Mouse (Mus musculus): Measurements from ENCODE around the gene Ppat. TPM values are rescaled to one million over a fixed set of nuclear protein-coding genes. Genes with fewer than 3 reads are reported as not detected.
A peak's percentile ranks its signal among the peaks of the same experiment; 100 is the strongest.
"Not testable (repeated sequence)": the region's sequence is repeated elsewhere in the genome, so short reads cannot be mapped to it uniquely, and the experiment has no call there.

Gene Ppat
- total RNA-seq (2022): 10 to 100 TPM; 21.7 to 26.1 (median 25.5) TPM

DNA sequence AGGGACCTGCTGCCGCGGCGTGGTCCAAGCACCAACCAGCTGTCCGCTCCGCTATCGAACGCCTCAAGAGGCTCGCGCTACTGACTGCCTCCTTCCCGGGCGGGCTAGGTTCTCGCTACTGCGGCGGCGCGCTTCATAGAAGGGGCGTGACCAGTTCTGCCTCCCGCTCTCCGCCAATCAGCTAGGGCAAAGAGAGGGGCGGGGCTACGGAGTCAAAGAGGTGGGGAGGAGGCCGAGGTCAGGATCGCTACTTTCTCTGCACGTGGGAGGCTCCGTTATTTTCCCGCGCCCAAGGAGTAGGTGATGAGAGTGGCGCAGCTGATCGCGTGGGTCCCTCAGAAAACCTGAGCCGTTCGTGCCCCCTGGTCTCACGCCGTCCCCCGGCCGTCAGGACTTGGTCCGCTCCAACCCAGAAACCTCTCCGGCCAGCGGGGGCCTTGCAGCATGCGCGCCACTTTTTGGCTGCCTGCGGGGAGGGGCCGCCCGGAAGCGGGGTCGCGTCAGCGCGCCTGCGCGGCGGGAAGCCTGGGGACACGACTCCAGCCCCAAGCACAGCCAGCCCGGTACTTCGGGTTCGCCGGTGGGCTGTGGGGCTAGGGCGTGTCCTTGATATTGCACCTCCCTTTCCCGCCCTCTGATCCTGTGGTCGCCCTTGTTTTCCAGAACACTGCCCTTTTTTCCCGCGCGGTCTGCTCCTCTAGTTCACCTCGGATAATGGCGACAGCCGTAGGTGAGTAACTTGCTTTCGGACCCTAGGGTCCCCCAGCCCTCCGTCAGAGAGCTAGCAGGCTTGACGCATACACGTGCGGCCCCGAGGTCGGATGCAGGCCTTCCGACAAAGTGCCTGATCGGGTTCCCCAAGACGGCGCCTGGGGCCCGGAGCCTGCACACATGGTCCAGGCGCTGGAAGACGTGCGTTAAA, at the start of gene Ppat, which contains the start of gene Paics:
Gene Ppat (minus strand): TSS at position 473 of the 922 bp plus-strand sequence.
Gene Paics (plus strand): TSS at position 202 of the 922 bp plus-strand sequence.
- DNase-seq (ENCODE audit: low spot score in 2 of 2): peak; percentile 96 to 97

DNA sequence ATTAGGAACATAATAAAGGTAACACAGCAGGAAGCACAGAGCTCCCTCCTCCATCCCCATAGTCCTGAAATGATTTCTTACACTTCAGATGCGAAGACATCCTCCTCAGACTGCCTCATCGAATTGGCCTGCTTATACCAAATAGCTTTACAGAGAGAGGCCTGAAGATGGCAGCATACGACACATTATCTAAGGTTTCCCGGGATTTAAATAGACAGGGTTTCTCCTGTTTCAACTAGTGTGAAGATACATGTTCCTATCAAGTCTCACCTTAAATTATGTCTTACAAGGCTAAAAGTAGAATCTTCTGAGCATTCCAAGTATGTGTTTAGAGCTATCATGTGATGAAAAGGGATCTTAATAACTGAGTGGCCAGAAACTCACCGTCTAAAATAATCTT, 47.0 kb upstream of the Ppat start:
- DNase-seq (ENCODE audit: low spot score in 2 of 2): no peak

DNA sequence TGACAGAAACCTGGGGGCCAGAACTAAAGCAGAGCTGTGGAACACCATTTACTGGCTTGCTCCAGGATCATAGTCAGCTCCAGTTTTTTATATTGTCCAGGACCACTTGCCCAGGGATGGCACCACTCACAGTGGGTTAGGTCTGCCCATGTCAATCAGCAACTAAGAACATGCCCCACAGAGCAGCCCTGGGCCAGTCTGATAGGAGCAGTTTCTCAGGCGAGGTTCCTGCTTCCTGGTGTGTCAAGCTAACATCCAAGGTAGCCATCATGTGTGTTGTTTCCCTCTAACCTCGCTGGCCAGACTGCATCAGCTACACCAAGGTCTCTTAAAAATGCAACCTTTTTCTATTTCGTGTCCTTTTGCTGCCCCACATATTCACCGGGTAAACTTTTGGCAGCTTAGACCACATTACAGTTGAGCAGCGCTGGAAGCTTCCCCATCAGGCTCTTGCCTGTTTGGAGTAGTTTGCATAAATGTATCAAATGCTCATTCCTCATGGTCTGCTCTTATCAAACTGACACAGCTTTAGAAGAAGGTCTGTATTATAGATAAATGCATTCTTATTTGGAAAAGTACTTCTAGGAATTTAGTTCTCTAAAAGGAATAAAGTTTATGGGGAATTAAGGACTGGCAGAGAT, 41.9 kb upstream of the Ppat start:
- no peak for DNase-seq (ENCODE audit: low spot score in 2 of 2)

GRCm38 (mm10) chr5:76990789-76991188, 39.4 kb upstream of the Ppat start:
- no peak for DNase-seq (ENCODE audit: low spot score in 2 of 2)

DNA sequence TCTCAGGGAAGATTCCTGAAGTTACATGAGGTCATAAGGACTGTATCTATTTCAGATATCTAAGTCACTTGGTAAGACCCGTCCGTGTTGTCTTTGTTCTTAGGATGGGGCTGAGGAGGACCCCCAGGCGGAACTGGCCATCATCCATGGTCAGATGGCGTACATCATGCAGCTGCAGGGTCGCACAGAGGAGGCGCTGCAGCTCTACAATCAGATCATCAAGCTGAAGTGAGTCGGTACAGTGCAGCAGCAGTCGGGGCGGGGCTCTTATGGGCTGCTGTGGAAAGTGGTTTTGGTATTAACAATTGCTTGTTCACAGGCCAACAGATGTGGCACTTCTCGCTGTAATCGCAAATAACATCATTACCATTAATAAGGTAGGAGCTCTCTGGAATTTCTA, 32.6 kb upstream of the Ppat start:
- no peak for DNase-seq (ENCODE audit: low spot score in 2 of 2)

DNA sequence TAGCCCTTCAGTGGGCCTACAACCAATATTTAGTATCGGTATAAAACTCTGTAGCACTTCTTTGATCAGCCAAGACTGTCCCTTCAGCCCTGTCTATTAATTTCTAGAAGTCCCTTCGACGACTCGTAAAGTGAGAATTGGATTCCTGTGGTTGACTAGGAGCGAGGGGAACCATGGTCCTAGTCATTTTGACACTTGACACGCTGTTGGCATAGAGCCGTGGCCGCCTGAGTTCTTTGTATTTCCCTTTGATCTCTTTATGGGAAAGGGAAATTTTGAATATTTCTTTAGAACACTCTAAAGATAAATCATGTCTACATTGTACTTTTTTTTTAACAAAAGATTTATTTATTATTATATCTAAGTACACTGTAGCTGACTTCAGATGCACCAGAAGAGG, 24.4 kb upstream of the Ppat start:
- DNase-seq (ENCODE audit: low spot score in 2 of 2): no peak

DNA sequence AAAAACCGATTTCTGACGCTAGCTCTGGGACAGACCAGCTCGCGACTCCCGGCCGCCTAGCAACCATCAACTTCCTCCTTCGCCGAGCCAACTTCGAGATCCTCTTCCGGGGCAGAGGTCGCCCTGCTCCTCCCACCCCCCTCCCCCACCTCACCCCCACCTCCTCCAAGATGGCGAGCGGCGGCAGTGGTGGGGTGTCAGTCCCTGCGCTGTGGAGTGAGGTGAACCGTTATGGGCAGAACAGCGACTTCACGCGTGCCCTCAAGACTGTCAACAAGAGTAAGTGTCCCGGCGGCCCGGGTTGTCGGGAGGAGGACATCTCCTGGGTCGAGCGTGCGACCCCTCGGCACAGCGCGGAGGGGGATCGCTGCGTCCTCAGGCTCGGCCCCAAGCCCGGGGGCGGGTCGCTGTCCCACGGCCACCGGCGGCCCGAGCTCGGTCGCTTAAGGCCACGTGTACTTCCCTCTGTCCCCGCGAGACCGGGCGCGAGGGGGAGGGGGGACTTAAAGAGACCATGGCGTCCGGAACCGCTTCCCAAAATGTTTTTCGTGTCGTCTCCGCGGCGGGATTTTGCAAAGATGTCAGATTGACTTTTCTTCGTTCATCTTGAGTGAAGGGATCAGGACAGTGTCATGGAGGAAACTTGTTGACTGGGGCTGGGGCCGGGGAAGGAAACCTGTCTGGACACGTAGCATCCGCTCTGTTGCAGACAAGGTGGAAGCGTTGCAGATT, 23.3 kb upstream of the Ppat start, which contains the start of gene Srp72:
Gene Srp72 (plus strand): TSS at position 130 of the 732 bp plus-strand sequence.
- peak; percentile 74 to 76 for DNase-seq (ENCODE audit: low spot score in 2 of 2)

DNA sequence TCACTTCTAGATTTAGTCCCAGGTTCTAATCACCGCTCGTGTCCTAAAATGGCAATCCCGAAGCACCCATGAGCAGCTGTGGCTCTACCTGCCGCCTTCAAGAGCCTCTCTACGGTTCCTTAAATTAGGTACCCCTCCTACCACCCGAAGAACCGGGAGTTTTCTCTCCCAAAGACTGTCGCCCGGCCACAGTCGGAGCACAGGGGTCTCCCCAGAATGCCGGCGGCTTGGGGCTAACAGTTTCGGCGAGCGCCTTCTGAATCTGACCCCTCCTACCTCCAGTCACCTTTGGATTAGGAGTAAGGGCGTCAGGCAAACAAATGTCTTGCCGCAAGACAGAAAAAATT, 22.8 kb upstream of the Ppat start:
- no peak for DNase-seq (ENCODE audit: low spot score in 2 of 2)

GRCm38 (mm10) chr5:76973488-76973887, 22.1 kb upstream of the Ppat start:
- no peak for DNase-seq (ENCODE audit: low spot score in 2 of 2)

DNA sequence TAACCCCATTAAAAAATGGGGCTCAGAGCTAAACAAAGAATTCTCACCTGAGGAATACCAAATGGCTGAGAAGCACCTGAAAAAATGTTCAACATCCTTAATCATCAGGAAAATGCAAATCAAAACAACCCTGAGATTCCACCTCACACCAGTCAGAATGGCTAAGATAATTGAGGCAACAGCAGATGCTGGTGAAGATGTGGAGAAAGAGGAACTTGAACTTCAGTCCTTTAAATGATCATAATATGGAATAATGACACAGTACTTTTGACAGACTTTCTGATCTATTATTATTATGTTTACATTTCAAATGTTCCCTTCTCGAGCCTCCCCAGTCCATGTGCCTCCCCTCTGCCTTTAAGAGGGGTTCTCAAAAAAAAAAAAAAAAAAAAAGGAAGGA, 19.7 kb upstream of the Ppat start:
- DNase-seq (ENCODE audit: low spot score in 2 of 2): not testable (repeated sequence)

GRCm38 (mm10) chr5:76969250-76969649, 17.9 kb upstream of the Ppat start:
- no peak for DNase-seq (ENCODE audit: low spot score in 2 of 2)

DNA sequence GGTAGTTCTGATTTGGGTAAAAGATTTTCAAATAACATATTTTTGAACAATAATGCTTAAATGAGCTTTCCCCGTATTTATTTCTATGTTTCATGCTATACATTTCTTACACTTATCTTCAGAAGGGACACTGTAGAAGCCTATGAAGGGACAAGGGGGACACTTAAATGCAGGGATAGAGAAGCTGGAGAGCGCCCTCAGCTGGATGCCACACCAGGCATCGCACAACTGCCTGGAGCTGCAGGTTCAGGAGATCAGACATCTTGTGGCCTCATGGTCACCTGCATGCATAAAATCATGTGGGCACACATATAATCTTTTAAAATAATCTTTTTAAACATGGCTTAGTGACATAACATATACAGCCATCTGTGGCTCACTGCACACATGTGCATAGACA, 13.3 kb upstream of the Ppat start:
- DNase-seq (ENCODE audit: low spot score in 2 of 2): no peak

GRCm38 (mm10) chr5:76962545-76962944, 11.2 kb upstream of the Ppat start:
- no peak for DNase-seq (ENCODE audit: low spot score in 2 of 2)

GRCm38 (mm10) chr5:76959587-76959986, 8.2 kb upstream of the Ppat start:
- no peak for DNase-seq (ENCODE audit: low spot score in 2 of 2)

GRCm38 (mm10) chr5:76957954-76958353, 6.6 kb upstream of the Ppat start:
- DNase-seq (ENCODE audit: low spot score in 2 of 2): no peak

DNA sequence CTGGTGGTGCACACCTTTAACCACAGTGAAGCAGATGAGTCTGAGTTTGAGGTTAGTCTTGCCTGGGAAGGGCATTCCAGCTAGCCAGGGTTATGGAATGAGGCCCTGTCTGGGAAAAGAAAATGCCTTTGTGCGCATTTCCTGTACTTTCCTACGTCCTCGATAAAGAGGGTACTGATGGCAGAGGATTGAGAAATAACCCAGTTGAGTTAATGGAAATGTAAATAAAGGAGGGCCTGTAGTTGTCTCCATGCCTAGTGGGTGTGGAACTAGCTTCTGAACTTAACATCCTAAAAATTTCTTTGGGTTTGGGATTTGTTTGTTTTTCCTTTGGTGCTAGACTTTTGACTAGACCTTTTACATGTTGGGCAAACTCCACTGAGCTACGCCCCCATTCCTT, 4.1 kb upstream of the Ppat start:
- no peak for DNase-seq (ENCODE audit: low spot score in 2 of 2)

DNA sequence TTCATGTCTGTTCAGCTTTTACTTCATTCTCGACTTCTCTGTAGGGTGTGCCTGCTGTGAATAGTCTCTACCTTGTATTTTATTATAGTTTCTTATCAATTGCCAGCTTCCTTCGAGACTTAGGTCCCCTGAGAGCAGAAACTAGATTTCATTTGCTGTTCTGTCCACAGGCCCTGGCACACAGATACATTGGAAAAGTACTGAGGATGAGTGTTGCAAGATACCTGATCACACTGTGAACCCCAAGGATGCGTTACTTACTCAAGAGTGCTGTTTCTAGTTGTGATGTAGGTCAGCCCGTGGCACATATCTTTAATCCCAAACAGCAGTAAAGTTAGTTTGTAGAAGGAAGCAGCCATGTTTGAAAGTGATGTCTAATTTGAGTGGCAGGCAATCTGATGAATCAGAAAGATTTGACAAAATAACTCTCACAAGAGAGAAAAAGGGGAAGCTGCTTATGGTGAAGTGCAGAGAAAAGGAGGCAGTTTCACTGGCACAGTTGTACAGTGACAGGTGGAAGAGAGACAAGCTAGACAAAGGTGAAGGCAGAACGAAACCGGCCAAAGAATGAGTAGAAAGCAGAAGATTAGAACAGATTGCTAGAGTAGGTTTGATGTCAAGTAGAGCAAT, 3.0 kb upstream of the Ppat start:
- DNase-seq (ENCODE audit: low spot score in 2 of 2): no peak

GRCm38 (mm10) chr5:76953794-76954193, 2.4 kb upstream of the Ppat start:
- no peak for DNase-seq (ENCODE audit: low spot score in 2 of 2)

DNA sequence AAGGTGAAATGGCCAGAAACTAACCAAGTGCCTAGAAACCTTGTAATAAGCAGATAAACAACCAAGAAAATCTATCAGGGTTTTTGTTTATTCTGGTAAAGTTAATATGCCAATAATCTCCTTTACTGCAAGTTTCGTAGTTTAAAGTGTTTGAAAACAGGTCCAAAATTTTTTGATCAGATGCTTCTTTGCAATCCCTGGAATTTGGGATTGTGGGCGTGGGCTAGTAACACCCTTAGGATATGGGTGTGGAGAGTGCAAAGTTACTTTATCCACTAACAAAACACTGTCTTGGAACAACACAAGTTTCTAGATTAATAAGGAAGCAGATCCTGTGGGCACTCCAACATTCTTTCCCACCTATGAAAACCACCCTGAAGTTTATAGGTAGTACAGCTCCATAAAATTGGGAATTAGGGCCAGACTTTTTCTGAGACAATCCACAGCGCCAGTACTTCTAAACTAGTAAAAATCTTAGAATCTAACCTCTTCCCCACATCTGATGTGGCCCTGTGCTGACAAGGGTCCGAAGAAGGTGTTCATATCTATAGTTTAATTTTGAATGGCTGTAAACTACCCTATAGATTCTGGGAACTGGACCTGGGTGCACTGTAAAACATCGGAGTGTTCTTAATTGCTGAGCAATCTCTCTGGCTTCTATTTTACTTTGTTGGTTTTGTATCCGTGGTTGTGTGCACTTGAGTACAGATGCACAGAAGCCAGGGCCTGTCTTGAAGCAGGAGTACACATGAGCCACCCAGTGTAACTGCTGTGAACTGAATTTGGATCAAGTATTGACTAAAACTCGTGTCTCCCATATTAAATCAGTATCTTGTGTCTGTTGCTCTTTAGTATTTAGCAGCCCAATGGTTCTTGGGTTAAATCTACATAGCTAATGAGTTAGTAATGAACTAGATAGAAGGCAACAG, 998 bp upstream of the Ppat start:
- DNase-seq (ENCODE audit: low spot score in 2 of 2): no peak

DNA sequence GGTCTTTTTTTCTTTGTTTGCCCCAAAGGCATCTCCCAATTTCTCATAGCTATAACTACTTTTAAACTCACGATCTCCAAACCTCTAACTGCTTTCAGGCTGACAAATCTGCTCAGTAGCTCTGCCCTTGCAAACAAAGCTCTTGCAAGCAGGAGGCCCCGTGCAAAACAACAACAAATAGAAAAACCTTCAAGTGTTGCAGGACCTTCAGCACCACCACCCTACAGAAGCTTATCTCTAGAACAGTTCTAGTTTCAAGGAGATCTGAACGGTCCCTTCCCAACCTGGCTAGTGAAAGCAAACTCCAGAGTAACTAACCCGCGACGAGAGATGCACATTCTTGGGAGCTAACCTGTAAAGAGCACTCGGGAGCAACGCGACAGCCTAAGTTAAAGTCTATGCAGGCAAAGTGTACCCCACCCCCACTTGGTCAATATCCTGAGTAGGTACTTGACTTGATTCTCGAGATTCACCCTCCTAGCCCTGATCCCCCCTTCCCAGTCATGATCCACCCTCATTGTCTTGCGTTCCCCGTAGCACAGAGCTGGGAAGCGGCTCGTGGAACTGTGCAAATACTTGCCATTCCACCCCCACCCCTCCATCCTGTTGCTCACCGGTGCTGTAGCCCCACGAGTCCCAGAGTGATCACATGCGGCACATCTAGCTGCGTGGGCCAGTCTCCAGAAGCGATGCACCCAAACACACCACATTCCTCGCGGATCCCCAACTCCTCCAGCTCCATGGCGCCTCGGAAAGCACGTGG, 854 bp downstream of the Ppat start:
- no peak for DNase-seq (ENCODE audit: low spot score in 2 of 2)

Measured in gastrocnemius, adult 8-10 months (tissue).